Mouse (Mus musculus) kidney, adult 9 months (tissue): ENCODE data around the gene Lzts3.

Experiments used
- DNase-seq: peaks from one replicate; pipeline ENCODE4 v3.0.0; 2022

The Lzts3 gene

DNA sequence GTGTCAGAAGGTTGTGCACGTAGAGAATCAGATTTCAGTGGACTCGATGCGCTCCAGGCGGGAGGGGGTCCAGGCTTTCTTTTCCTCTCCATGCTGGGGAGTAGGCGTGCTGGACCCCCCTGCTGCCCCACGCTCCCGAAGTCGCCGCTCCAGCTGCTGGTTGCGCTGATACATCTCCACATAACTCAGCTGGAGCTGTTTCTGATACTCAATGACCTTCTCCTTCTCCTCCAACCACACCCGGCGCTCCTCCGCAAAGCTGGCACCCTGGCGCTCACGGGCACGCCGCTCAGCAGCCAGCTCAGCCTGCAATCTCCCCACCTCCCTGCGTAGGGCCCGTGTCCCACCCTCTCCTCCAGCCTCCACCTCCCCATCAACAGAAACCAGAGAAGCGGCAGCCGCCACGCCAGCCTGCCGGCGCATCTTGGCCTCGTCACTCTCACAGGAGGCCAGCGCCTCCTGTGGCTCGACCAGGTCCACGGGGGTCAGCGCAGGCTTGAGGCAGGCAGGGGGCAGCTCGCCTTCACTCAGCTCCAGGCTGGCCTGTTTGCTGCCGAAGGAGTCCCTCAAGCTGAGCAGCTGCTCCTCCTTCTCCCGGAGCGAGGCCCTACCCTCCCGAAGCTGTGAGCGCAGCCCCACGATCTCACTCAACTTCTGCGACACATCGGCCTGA is 7.7 kb downstream of the Lzts3 start:
- peak; percentile 19 for DNase-seq

DNA sequence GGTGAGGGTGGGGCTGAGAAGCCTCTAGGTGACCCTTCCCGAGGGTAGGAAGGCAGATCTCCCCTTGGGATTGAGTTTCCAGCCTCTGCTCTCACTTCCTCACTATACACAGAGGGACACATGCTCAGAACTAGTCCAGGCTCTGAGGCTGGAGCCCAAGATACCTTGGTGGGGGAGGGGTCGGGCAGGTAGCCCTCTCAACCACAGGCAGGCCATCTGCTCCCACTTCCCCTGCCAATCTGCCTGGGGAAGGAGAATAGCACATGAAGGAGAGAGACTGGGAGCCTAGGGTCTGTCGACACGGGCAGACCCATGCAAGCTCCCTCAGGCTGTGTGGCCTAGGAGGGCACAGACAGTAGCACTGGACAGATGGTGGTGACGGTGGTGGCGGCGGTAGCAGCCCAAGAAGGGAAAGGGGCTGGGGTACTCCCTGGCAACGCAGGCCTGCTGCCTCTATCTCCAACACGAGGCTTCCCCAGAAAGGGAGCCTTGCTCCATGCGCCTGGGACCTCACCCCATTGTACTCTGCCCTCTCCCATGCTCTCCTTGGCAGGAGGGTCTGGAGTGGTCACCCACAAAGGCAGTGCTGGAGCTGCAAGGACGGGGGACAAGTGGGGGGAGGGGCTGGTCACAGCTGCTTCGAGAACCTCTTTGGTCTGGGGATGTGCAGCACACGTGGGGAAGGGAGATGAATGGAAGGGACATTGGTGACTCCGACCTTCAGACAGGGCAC is 8.4 kb downstream of the Lzts3 start:
- peak; percentile 19 for DNase-seq

DNA sequence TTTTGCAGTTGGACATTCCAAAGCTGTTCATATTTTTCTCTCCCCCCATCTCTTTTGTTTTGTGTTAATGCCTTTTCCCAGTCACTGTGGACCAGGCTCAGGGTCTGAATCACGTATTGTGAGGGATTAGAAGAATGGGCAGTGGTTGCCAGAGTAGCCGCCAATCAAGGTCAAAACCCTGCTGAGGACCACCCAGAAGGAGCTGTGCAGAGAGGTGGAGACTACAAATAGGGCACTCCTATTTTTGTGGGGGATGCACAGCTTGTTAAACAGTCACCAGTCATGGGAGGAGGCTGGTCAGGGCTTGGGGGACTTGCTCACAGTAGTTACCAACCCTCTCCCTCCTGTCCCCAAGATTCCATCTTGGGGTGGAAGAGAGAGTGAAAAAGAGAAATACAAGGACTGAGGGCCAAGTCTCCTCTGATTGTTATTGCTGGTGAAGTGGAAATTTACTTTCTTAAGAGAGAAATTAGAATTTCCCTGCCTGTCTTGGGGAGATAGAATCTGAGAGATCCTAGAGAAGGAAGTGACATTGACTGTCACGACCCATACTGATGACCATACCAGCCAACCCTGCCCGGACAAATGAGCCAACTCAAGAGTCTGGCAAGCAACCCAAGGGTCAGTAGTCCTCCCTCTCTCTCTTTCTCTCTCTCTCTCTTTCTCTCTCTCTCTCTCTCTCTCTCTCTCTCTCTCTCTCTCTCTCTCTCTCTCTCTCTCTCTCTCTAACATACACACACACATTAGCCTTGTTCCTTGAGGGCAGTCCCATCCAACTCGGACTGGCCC is 9.5 kb downstream of the Lzts3 start:
- peak; percentile 31 for DNase-seq

DNA sequence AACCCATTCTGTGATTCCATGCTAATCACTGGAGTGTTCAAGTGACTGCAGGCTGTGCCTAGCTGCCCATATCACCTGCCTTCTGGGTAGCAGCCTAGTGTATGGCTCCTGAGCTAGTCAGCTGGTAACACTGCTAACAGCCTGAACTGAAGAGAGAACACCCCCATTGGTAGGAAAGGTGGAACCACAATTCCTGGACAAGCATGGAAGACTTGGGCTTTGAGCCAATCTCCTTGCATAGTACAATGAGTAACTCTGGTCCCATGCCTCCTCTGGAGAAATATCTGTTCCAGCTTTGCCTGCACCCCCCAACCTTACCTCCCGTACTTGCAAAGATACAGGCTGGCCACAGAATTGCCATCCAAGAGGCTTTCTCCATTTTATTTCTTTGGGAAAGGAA is 10.2 kb downstream of the Lzts3 start:
- peak; percentile 86 for DNase-seq

DNA sequence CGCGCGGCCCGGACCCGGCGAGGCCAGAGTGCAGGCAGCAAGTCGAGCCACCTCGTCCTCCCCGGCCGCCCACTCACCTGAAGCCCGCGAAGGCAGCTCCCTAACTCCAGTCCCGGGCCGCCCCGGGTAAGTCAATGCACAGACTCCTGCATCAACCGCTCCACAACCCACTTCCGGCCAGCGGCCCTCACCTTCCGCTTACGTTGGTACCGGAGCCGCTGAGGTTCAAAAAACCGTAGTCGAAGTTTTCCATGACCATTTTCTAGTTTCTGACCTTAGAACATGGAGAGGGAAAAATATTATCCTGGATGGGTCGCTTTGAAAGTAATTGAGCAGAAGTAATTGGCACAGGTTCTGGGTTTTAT is 12.8 kb downstream of the Lzts3 start, which contains the start of the genes Fastkd5 and Ubox5:
TSS of gene Fastkd5 (minus strand) at position 189 of the 365 bp plus-strand sequence.
TSS of gene Ubox5 (minus strand) at position 200 of the 365 bp plus-strand sequence.
- peak; percentile 94 for DNase-seq

DNA sequence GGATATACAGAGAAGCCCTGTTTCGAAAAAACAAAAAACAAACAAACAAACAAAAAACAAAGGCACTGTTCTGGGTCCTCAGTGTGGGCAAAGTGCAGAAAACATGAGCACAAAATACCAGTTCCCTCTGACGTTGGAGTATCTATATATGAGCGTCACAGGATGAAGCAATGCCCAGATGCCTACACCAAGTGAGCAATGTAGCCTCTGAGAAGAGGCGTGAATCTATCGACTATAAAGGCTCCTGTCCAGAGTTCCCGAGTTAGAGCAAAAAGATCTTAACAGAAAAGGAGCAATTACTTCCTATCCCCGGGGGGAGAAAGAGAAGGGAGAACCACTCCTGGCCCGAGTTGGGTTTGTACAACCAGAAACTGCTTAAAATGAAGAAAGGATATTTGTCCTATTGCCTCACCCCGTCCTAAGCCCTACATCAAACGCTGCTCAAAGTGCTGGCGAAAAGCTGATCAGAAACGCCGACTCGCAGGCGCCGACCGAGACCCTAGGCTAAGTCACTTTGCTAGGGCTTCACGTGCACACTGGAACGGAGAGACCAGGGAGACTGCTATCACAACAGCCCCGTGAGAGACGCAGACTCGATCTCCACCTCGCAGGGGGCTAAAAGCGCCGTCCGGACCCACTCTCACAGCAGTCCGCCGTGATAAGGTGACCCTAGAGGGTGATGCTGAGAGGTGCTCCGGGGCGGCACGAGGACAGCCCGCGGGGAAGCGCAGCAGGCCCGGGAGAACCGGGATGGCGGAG is 13.3 kb downstream of the Lzts3 start:
- no peak for DNase-seq

DNA sequence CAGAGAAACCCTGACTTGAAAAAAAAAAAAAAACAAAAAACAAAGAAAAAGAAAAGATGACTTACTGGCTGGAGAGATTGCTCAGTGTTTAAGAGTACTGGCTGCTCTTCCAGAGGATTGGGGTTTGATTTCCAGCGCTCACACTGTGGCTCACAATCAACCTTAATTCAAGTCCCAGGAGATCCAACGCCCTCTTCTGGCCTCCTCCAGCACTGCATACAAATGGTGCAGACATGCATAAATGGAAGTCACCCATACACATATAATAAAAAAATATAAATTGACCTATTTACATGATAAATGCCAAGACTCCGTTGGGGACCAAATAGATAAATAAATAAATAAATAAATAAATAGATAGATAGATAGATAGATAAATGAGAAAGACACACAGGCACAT is 14.2 kb downstream of the Lzts3 start:
- peak; percentile 26 for DNase-seq

DNA sequence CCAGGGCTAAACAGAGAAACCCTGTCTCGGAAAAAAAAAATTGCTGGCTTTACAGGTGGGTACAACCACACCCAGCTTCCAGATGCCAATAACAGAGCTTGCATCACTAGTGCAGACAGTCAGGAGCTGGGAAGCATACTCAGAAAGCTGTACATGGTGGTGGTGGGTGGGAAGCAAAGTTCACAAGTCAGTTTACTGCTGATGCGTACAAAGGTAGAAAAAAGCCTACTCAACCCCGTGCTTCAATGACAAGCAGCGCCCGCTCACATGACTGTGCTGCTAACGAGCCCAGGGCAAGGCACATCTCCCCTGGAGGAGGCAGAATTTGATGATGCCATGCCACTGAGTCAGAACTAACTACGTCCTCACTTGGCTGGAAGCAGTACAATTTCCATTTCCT is 23.6 kb downstream of the Lzts3 start:
- peak; percentile 46 for DNase-seq

DNA sequence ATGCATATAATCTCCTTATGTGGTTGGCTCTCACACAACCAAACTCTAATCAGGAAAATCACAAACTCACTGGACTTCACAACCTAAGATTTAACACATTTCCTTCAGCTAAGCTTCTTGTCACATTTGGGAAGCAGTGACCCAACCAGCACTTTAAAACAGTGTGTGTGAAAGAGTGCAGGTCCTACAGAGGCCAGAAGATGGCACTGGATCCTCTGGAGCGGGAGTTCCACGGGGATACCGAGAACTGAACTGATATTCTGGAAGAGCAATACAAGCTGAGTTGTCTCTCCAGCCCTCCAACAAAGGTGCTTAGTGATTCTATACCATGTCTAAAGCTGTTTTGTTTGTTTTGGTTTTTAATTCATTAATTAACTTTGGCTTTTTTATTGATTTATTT is 29.5 kb downstream of the Lzts3 start:
- peak; percentile 46 for DNase-seq

DNA sequence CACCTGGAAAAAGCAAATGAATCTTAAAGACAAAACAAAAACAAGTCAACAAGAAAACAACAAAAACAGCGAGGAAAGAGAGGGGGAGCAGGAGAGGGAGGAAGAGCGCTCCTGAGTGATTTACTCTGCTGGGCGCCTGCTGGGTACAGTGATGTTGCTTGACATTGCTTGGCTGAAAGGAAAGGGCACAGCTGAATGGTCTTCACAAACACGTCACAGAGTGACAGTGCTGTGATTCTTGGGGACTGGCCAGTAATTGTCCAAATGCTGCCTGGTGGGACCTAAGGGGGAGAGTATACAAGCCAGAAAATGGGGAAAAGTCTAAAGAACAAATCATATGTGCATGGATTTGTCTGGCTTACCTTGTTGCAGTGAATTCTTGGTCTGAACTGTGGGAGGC is 40.4 kb downstream of the Lzts3 start:
- no peak for DNase-seq

DNA sequence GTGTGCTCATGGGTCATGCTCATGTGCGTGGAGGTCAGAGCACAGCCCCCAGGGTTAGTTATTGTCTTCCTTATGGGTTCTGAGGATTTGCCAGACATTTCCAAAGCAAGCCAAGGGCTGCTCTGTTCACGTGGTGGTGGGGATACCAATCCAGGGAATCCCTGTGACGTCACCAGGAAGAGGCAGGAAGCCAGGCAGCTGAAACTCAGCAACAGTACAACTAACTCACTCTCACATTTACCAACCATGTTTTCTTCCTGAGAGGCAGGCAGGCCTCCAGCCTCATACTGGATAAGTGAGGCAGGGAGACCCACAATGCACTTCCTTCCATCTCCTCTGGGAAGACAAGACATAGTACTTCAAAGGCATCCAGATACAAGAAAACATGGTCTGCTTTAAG is 44.2 kb downstream of the Lzts3 start:
- no peak for DNase-seq

DNA sequence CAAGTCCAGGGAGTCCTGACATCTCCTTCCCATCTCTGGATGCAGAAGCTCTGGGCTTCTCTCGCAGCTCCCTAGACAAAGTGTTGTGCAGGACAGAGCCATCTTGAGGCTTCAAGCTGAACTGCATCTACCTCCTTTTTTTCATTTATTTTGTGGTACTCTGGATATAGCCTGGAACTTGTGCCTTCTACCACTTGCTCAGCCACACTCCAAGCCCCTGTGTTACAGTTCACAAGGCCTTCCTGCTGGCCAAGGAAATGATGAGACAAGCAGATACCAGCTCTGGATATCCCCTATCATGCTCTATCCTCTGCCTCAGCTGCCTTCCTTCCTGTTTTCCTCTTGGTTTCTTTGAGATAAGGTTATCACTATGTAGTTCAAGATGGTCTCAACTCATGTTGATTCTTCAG is 45.0 kb downstream of the Lzts3 start:
- peak; percentile 51 for DNase-seq

DNA sequence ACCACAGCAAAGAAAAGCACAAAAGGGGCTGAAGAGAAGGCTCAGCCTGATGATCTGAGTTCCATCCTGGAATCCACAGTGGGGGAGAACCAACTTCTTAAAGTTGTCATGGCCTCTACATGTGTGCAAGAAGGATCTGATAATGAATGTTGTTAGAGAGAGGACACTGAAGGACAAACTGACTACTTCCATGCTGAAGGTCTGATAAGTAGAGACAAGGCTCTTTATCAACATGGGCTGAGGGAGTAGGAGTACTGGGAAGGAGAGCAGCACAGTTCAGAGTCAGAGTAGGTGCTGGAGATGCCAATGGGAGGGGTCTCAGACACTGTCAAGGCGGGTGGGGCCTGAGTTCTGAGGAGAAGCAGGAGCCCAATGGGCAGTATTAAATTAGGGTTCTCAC is 47.0 kb downstream of the Lzts3 start:
- DNase-seq, result no peak

DNA sequence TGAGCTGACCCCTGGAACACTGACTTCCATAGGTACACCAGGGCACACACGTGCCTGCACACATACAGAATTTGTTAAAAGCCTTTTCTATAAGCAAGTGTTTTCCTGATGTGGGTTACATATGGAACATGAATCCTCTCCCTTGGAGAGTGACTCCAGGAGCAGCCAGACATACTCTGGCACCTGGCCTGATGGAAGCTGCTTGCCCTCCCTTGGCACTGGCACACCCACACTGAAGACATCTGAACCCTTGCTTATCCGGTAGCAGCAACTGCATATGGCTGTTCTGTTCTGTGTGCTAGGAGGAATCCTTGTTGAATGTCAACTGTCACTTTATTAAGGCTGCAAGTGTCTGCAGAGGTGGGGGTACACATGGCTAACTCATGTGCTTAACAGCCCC is 51.6 kb downstream of the Lzts3 start:
- no peak for DNase-seq

DNA sequence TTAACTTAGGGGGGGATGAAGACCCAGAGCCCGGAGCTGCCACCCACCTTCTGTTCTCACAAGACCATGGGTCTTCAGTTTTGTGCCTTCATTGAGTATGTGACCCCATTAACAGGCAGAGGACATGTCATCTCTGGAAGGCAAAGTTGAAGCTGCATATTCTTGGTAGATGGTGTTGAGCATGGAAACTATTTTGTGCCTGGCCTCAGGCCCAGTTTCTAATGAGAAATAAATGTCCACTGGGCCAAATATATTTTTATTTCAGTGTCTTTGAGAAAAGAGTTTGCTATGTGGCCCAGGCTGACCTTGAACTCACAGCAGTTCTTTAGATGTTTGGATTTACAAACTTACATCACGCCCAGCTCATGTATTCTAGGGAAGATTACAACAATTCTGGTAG is 52.8 kb downstream of the Lzts3 start:
- DNase-seq, result no peak

DNA sequence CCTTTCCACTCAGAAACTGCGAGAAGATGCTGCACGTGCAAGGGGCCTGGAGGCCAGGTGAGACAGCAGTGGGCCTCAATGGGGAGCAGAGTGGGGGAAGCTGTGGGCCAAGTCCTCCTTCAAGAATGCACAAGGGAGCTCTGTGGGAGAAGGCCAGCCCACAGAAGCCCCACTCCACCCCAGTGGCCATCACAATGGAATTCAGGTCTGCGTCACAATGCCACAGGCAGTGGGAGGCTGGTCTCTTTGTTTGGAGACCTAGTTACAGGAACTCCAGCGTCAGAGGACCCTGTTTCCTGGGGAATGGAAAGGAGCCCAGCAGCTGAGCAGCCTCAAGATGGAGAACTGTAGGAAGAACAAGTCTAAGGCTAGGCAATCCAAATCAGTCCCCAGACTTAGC is 53.4 kb downstream of the Lzts3 start:
- no peak for DNase-seq

DNA sequence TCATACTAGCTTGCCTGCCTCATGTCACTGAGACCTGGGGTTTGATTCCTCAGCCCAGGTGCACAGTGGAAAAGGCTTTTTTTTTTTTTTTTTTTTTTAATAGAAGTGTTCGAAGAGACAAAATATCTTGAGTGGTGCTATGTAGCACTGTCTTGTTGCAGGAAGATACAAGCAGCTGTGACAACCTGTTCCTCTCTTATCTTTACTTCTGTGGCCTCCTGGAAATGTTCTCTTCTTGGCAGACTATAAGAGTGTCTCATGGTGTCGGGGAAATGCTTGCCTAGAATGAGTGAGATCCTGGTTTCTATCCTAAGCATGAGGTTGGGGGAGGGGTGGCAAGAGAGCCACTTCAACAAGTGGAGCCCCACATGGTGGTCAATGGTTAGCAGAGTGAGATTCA is 54.2 kb downstream of the Lzts3 start:
- DNase-seq, result no peak

DNA sequence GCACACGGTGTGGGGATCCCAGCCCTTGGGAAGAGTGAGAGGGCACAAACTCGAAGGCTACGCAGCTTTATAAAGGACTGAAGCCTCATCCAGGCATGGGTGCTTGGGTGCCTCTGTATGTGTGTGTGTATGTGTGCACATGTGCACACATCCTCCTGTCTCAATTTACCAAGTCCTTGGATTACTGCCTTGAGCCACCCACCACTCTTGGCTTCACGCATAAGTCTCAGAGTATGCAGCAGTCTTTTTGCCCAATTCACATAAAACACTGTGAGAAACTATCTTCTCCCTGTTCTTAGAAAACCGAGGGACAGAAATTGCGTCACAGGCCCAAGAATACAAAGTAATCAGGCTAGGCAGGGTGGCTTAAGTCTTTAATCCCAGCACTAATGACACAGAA is 56.6 kb downstream of the Lzts3 start:
- no peak for DNase-seq

DNA sequence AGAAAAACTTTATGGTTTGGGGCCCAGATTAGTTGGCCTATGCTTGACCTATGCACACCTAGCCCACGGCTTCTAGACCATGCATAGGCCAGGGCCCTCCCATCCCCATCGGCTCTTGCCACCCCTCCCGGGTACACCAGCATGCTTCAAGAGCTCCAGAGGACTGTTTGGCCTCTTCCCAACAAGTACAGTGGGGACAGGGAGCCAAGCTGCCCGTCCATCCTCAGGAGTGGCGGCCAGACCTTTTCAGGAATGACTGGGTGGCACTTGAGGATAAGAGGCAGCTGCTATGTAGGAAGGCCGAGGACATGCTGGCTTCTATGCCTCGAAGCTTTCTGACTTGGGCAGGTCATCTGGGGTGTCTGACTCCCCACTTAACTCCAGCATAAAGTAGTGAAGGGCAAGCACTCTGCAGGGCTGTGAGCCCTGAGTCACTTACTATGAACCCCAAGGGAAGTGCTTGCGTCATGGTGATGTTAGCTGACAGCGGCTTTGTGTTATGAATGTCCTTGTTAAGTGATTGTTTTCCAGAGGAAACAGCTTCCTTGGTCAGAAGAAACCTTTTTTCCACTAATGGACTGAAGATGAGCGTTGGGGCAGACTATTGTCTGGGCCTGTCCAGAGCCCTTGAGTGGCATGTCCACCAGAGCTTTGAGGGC is 58.6 kb downstream of the Lzts3 start:
- no peak for DNase-seq
